Mouse (Mus musculus): ENCODE data around the gene Bicd2. TPM values are rescaled to one million over a fixed set of nuclear protein-coding genes. Genes with fewer than 3 reads are reported as not detected.

Bicd2 gene
- 1 to 10 TPM; 5.9 to 6.1 TPM for polyA plus RNA-seq (2017; shearing (Covaris generic))

GRCm38 (mm10) chr13:49341012-49341830 lies at the start of gene Bicd2:
Bicd2 (plus strand) TSS chr13:49341585.
- peak; percentile 97 for ATAC-seq

- ATAC-seq: no peak
Measured at GRCm38 (mm10) chr13:49291949-49292348, 49.4 kb upstream of the Bicd2 start.

GRCm38 (mm10) chr13:49294108-49294507 lies 47.3 kb upstream of the Bicd2 start:
- ATAC-seq: no peak

- ATAC-seq: no peak
Measured at GRCm38 (mm10) chr13:49296270-49296669, 45.1 kb upstream of the Bicd2 start.

GRCm38 (mm10) chr13:49298514-49299381 lies 42.6 kb upstream of the Bicd2 start:
- peak; percentile 74 for ATAC-seq

- ATAC-seq: no peak
Measured at GRCm38 (mm10) chr13:49300771-49301170, 40.6 kb upstream of the Bicd2 start.

GRCm38 (mm10) chr13:49306771-49307310 lies 34.5 kb upstream of the Bicd2 start:
- ATAC-seq: no peak

GRCm38 (mm10) chr13:49307311-49307969 lies 33.9 kb upstream of the Bicd2 start:
- peak; percentile 65 for ATAC-seq

- ATAC-seq: peak; percentile 4
Measured at GRCm38 (mm10) chr13:49308206-49308605, 33.2 kb upstream of the Bicd2 start.

- ATAC-seq: peak; percentile 54
Measured at GRCm38 (mm10) chr13:49308861-49309403, 32.5 kb upstream of the Bicd2 start.

- ATAC-seq: peak; percentile 13
Measured at GRCm38 (mm10) chr13:49309501-49309900, 31.9 kb upstream of the Bicd2 start.

GRCm38 (mm10) chr13:49311642-49312041 lies 29.7 kb upstream of the Bicd2 start:
- no peak for ATAC-seq

- ATAC-seq: no peak
Measured at GRCm38 (mm10) chr13:49316386-49317162, 24.8 kb upstream of the Bicd2 start.

- ATAC-seq: no peak
Measured at GRCm38 (mm10) chr13:49317508-49317907, 23.9 kb upstream of the Bicd2 start.

GRCm38 (mm10) chr13:49317914-49318313 lies 23.5 kb upstream of the Bicd2 start:
- ATAC-seq: no peak

- ATAC-seq: no peak
Measured at GRCm38 (mm10) chr13:49320040-49320439, 21.3 kb upstream of the Bicd2 start, which contains the start of gene Fgd3. Fgd3 (minus strand) TSS chr13:49320311.

GRCm38 (mm10) chr13:49320514-49320913 lies 20.9 kb upstream of the Bicd2 start:
- no peak for ATAC-seq

- ATAC-seq: no peak
Measured at GRCm38 (mm10) chr13:49321452-49321851, 19.9 kb upstream of the Bicd2 start.

- no peak for ATAC-seq
Measured at GRCm38 (mm10) chr13:49322169-49322568, 19.2 kb upstream of the Bicd2 start.

- ATAC-seq: no peak
Measured at GRCm38 (mm10) chr13:49322739-49323138, 18.6 kb upstream of the Bicd2 start.

- no peak for ATAC-seq
Measured at GRCm38 (mm10) chr13:49324871-49325270, 16.5 kb upstream of the Bicd2 start.

Measured in CD4-positive, CD25-positive, alpha-beta regulatory T cell, adult 4 months (primary cell).